Mouse (Mus musculus) liver, embryonic 14.5 days (tissue): ENCODE measurements around the gene Samd4. TPM values are rescaled to one million over a fixed set of nuclear protein-coding genes. Genes with fewer than 3 reads are reported as not detected.

ENCODE experiments used
- ATAC-seq: fragments of 200-750 bp; cut with Nextera tagmentation; 2 replicates; pipeline ENCODE4 v1.8.0; 2017; ENCODE audit warnings: moderate number of reproducible peaks, mild to moderate bottlenecking, moderate library complexity; ENCODE audit not compliant: insufficient read depth
- DNase-seq, 3 experiments: peaks; one replicate each; pipeline ENCODE4 v3.0.0-alpha.2; 2012 to 2013; ENCODE audit warnings: low read depth in 3 of 3, low spot score in 3 of 3
- H3K27ac ChIP-seq: fragments of 300-500 bp; sonication (generic); 2 replicates; pipeline ENCODE4 v1.5.1; 2014; ENCODE audit warnings: moderate library complexity, mild to moderate bottlenecking, control low read depth, inconsistent platforms
- H3K27me3 ChIP-seq: fragments of 300-500 bp; sonication (generic); 2 replicates; pipeline ENCODE4 v1.6.1; 2014; ENCODE audit warnings: mild to moderate bottlenecking, low read length, moderate library complexity; ENCODE audit not compliant: control insufficient read depth, insufficient read depth
- H3K36me3 ChIP-seq: fragments of 300-500 bp; sonication (generic); replicated peaks from 2 replicates; pipeline ENCODE4 v1.6.1; 2014; ENCODE audit warnings: low read depth; ENCODE audit not compliant: control insufficient read depth, insufficient read depth
- H3K4me1 ChIP-seq, 2 experiments: fragments of 200-500 bp in 1 of 2; fragments of 300-500 bp in 1 of 2; sonication (generic) in 1 of 2; replicated peaks; 2 replicates each; pipeline ENCODE4 v1.6.1; 2012 to 2014; ENCODE audit warnings: antibody characterized with exemption in 1 of 2, inconsistent platforms in 1 of 2, low read length in 1 of 2; ENCODE audit not compliant: control insufficient read depth in 2 of 2, insufficient read depth in 2 of 2
- H3K4me2 ChIP-seq: fragments of 300-500 bp; sonication (generic); 2 replicates; pipeline ENCODE4 v1.6.1; 2014; ENCODE audit warnings: low read depth, mild to moderate bottlenecking, control low read depth, moderate library complexity
- H3K4me3 ChIP-seq, 2 experiments: fragments of 200-500 bp in 1 of 2; fragments of 300-500 bp in 1 of 2; sonication (generic) in 1 of 2; 2 replicates each; pipeline ENCODE4 v1.5.1; 2012 to 2014; ENCODE audit warnings: low read depth in 2 of 2, low read length in 2 of 2, mild to moderate bottlenecking in 2 of 2, control low read depth in 1 of 2, inconsistent platforms in 1 of 2, moderate library complexity in 1 of 2; ENCODE audit not compliant: insufficient read depth in 1 of 2
- H3K9ac ChIP-seq: fragments of 300-500 bp; sonication (generic); replicated peaks from 2 replicates; pipeline ENCODE4 v1.6.1; 2014; ENCODE audit warnings: mild to moderate bottlenecking, control low read depth, moderate library complexity
- H3K9me3 ChIP-seq: fragments of 300-500 bp; sonication (generic); 2 replicates; pipeline ENCODE4 v1.6.1; 2016; ENCODE audit warnings: low read length, mixed read lengths; ENCODE audit not compliant: control insufficient read depth
- CTCF ChIP-seq: IDR thresholded peaks from 2 replicates; pipeline ENCODE4 v1.5.1; 2016; ENCODE audit warnings: antibody characterized with exemption, low read depth, control low read depth
- EP300 ChIP-seq: IDR thresholded peaks from 2 replicates; pipeline ENCODE4 v1.6.1; 2016; ENCODE audit warnings: antibody characterized with exemption, low read depth
- WGBS: fragments of 180-500 bp; shearing (Covaris S2); extraction: QIAGEN DNeasy Blood & Tissue Kit; methylation state at CpG from one replicate; pipeline ENCODE4 v1.1.7; 2014; ENCODE audit not compliant: insufficient replicate concordance; 5-methylcytosine and 5-hydroxymethylcytosine counted together
- polyA plus RNA-seq, 2 experiments: library from polyadenylated mRNA; depleted of rRNA in 1 of 2; stranded (reverse) in 1 of 2; unstranded in 1 of 2; fragments of >200 nt; fragmentation: Nextera tagmentation in 1 of 2; extraction: Ambion mirVana in 1 of 2; gene quantifications; 2 replicates each; pipeline versions ENCODE4 v1.2.1 to v1.2.3; 2012 to 2014

Gene Samd4
- polyA plus RNA-seq, 2 experiments, result 0.19 to 0.39 TPM

GRCm38 (mm10) chr14:47051743-47052610 lies 169.3 kb downstream of the Samd4 start:
- no peaks in the 10 kb centered on the region for H3K27me3 ChIP-seq
- no peak overlapping the region for H3K4me2 ChIP-seq
- no peak overlapping the region for H3K4me3 ChIP-seq
- TF ChIP-seq CTCF (no peak), EP300 (no peak)
- ATAC-seq, result no peak
- no peaks in the 10 kb centered on the region for H3K36me3 ChIP-seq
- no peak overlapping the region for H3K9ac ChIP-seq
- no peaks in the 10 kb centered on the region for H3K4me1 ChIP-seq
- no peak for DNase-seq
- no peaks in the 10 kb centered on the region for H3K9me3 ChIP-seq
- no peak overlapping the region for H3K27ac ChIP-seq
- WGBS, result 65% methylated on average over 5 of the region's 5 CpGs

GRCm38 (mm10) chr14:47053101-47053500 lies 170.4 kb downstream of the Samd4 start:
- Histone ChIP-seq H3K27ac (no peak overlapping the region), H3K4me2 (no peak overlapping the region), H3K9me3 (no peaks in the 10 kb centered on the region), H3K9ac (no peak overlapping the region), H3K4me3 (no peak overlapping the region), H3K36me3 (no peaks in the 10 kb centered on the region), H3K4me1 (no peaks in the 10 kb centered on the region), H3K27me3 (no peaks in the 10 kb centered on the region)
- WGBS, result 50% methylated on average over 1 of the region's 1 CpGs
- DNase-seq (no peak), ATAC-seq (no peak)
- TF ChIP-seq EP300, result no peak
- no peak for TF ChIP-seq CTCF

GRCm38 (mm10) chr14:47053824-47054223 lies 171.2 kb downstream of the Samd4 start:
- no peak overlapping the region for H3K4me3 ChIP-seq
- DNase-seq, result no peak
- WGBS, result 56% methylated on average over 5 of the region's 5 CpGs
- no peaks in the 10 kb centered on the region for H3K27me3 ChIP-seq
- H3K9me3 ChIP-seq, result no peaks in the 10 kb centered on the region
- no peak overlapping the region for H3K9ac ChIP-seq
- ATAC-seq, result no peak
- H3K4me2 ChIP-seq, result no peak overlapping the region
- no peak overlapping the region for H3K27ac ChIP-seq
- TF ChIP-seq CTCF (no peak), EP300 (no peak)
- H3K36me3 ChIP-seq, result no peaks in the 10 kb centered on the region
- H3K4me1 ChIP-seq, result no peaks in the 10 kb centered on the region

- no peak overlapping the region for H3K4me3 ChIP-seq
- TF ChIP-seq EP300 (no peak), CTCF (no peak)
- H3K9me3 ChIP-seq, result no peaks in the 10 kb centered on the region
- 71% methylated on average over 2 of the region's 2 CpGs for WGBS
- no peaks in the 10 kb centered on the region for H3K4me1 ChIP-seq
- H3K9ac ChIP-seq, result no peak overlapping the region
- DNase-seq (no peak), ATAC-seq (no peak)
- no peak overlapping the region for H3K4me2 ChIP-seq
- H3K27ac ChIP-seq, result no peak overlapping the region
- no peaks in the 10 kb centered on the region for H3K27me3 ChIP-seq
- no peaks in the 10 kb centered on the region for H3K36me3 ChIP-seq
These were observed 176.3 kb downstream of the Samd4 start for GRCm38 (mm10) chr14:47058969-47059368.

- Histone ChIP-seq H3K9ac (no peak overlapping the region), H3K27ac (no peak overlapping the region), H3K36me3 (no peaks in the 10 kb centered on the region), H3K9me3 (no peaks in the 10 kb centered on the region), H3K4me3 (no peak overlapping the region), H3K27me3 (no peaks in the 10 kb centered on the region), H3K4me2 (no peak overlapping the region), H3K4me1 (no peaks in the 10 kb centered on the region)
- no peak for TF ChIP-seq EP300
- no peak for TF ChIP-seq CTCF
- ATAC-seq (no peak), DNase-seq (no peak)
- WGBS, result 26% methylated on average over 5 of the region's 5 CpGs
These were observed 182.4 kb downstream of the Samd4 start for GRCm38 (mm10) chr14:47065067-47065466.
